In genomic region chr7:123199656-123200206, GRCm38 (mm10) we compare ENCODE assay signal across 26 mouse cellular contexts. TPM values are rescaled to one million over a fixed set of nuclear protein-coding genes. Genes with fewer than 3 reads are reported as not detected.
DNase-seq lines count a peak whose midpoint lies in the region; ATAC-seq and TF ChIP-seq lines count a peak whose summit lies in the region.
"Had no signal": no experiment of that assay in that cellular context is flagged by ENCODE, and none has a peak within 500 bp of the region (broad histone marks: within the 10 kb centered on the region; RNA-seq: fewer than 3 reads in every experiment).

No protein-coding gene starts in this region.

- peak; percentile 46 for DNase-seq in kidney, adult 2 months
- no peak for DNase-seq in kidney, adult 11 months
- no peak for DNase-seq in lung, postnatal 4 days
- DNase-seq in lung, postnatal 10 days: peak; percentile 13
- DNase-seq in stomach, postnatal 0 days (ENCODE audit: low spot score): peak; percentile 69
- DNase-seq: adrenal gland, postnatal 10 days; cerebellum, adult 2 months; cerebellum, postnatal 36 days; embryo, embryonic 11 days; gastrocnemius, adult 2 months; retina, postnatal 1 day; thymus, adult 18-20 months; thymus, postnatal 36 days had no signal

- no peaks in the 10 kb centered on the region for H3K27me3 ChIP-seq in kidney, adult 2 months (replicated peaks; ENCODE audit: control insufficient read depth, insufficient read depth, low read length)
- no peaks in the 10 kb centered on the region for H3K27me3 ChIP-seq in lung, embryonic 16.5 days (ENCODE audit: control insufficient read depth, insufficient read depth, low read depth, low read length)
- H3K27me3 ChIP-seq in stomach, postnatal 0 days (ENCODE audit: control insufficient read depth, insufficient read depth, low read length): no peaks in the 10 kb centered on the region
- H3K27me3 ChIP-seq in forebrain, embryonic 13.5 days: no peaks in the 10 kb centered on the region
- H3K27me3 ChIP-seq in heart, embryonic 11.5 days (ENCODE audit: control insufficient read depth, insufficient read depth, low read length): no peaks in the 10 kb centered on the region
- H3K27me3 ChIP-seq: embryonic facial prominence, embryonic 13.5 days; liver, embryonic 15.5 days; neural tube, embryonic 13.5 days had no signal

- no peak overlapping the region for H3K9ac ChIP-seq in lung, embryonic 16.5 days (ENCODE audit: low read length)
- no peak overlapping the region for H3K9ac ChIP-seq in stomach, postnatal 0 days (ENCODE audit: low read length)
- H3K9ac ChIP-seq in forebrain, embryonic 13.5 days: no peak overlapping the region
- no peak overlapping the region for H3K9ac ChIP-seq in heart, embryonic 11.5 days (ENCODE audit: low read depth, low read length)
- H3K9ac ChIP-seq: embryonic facial prominence, embryonic 13.5 days; liver, embryonic 15.5 days; neural tube, embryonic 13.5 days had no signal

- no peak for TF ChIP-seq POLR2A in kidney, adult 2 months (IDR thresholded peaks at IDR 0.05; ENCODE audit: low read depth, low read length)

- 61% methylated on average over 15 of the region's 15 CpGs for WGBS in kidney, adult 2 months
- WGBS in lung, embryonic 16.5 days: 83% methylated on average over 15 of the region's 15 CpGs
- WGBS in stomach, postnatal 0 days: 79% methylated on average over 15 of the region's 15 CpGs
- WGBS in forebrain, embryonic 13.5 days: 90% methylated on average over 15 of the region's 15 CpGs
- WGBS in heart, embryonic 11.5 days (ENCODE audit: insufficient replicate concordance): 87% methylated on average over 15 of the region's 15 CpGs

- no peaks in the 10 kb centered on the region for H3K9me3 ChIP-seq in lung, embryonic 16.5 days (ENCODE audit: control insufficient read depth, low read length)
- H3K9me3 ChIP-seq in stomach, postnatal 0 days (ENCODE audit: control insufficient read depth, low read length): no peaks in the 10 kb centered on the region
- no peaks in the 10 kb centered on the region for H3K9me3 ChIP-seq in forebrain, embryonic 13.5 days (replicated peaks)
- no peaks in the 10 kb centered on the region for H3K9me3 ChIP-seq in heart, embryonic 11.5 days (replicated peaks; ENCODE audit: control insufficient read depth, low read length)
- H3K9me3 ChIP-seq: embryonic facial prominence, embryonic 13.5 days; liver, embryonic 15.5 days; midbrain, embryonic 10.5 days; neural tube, embryonic 13.5 days had no signal

- H3K36me3 ChIP-seq in kidney, adult 2 months (ENCODE audit: control insufficient read depth, insufficient read depth, low read length): no peaks in the 10 kb centered on the region; the same call in 1 of the 2 replicates
- H3K36me3 ChIP-seq in lung, embryonic 16.5 days (ENCODE audit: control insufficient read depth, insufficient read depth, low read length): peaks cover 5% of the 10 kb centered on the region; the same call in 1 of the 2 replicates
- peaks cover 1% of the 10 kb centered on the region; the same call in 1 of the 2 replicates for H3K36me3 ChIP-seq in stomach, postnatal 0 days (ENCODE audit: control insufficient read depth, insufficient read depth, low read length)
- H3K36me3 ChIP-seq in forebrain, embryonic 13.5 days (ENCODE audit: poor library complexity, severe bottlenecking): peaks cover 15% of the 10 kb centered on the region
- peaks cover 4% of the 10 kb centered on the region; the same call in 1 of the 2 replicates for H3K36me3 ChIP-seq in heart, embryonic 11.5 days (ENCODE audit: control insufficient read depth, insufficient read depth, low read length)

- peaks cover 14% of the 10 kb centered on the region; the same call in 1 of the 2 replicates for H3K4me1 ChIP-seq in kidney, adult 2 months (ENCODE audit: control insufficient read depth, insufficient read depth, low read length)
- no peaks in the 10 kb centered on the region for H3K4me1 ChIP-seq in lung, embryonic 16.5 days (replicated peaks; ENCODE audit: control insufficient read depth, insufficient read depth, low read length)
- H3K4me1 ChIP-seq in stomach, postnatal 0 days (replicated peaks; ENCODE audit: control insufficient read depth, insufficient read depth): no peaks in the 10 kb centered on the region
- no peaks in the 10 kb centered on the region for H3K4me1 ChIP-seq in forebrain, embryonic 13.5 days
- H3K4me1 ChIP-seq in heart, embryonic 11.5 days (ENCODE audit: control insufficient read depth, insufficient read depth, low read length): no peaks in the 10 kb centered on the region
- H3K4me1 ChIP-seq: embryonic facial prominence, embryonic 13.5 days; midbrain, embryonic 10.5 days; neural tube, embryonic 13.5 days had no signal

- H3K4me2 ChIP-seq in lung, embryonic 16.5 days (ENCODE audit: low read depth, low read length): no peak overlapping the region
- H3K4me2 ChIP-seq in stomach, postnatal 0 days (replicated peaks; ENCODE audit: low read depth): no peak overlapping the region
- no peak overlapping the region for H3K4me2 ChIP-seq in forebrain, embryonic 13.5 days
- H3K4me2 ChIP-seq in heart, embryonic 11.5 days: no peak overlapping the region
- H3K4me2 ChIP-seq: embryonic facial prominence, embryonic 13.5 days; liver, embryonic 15.5 days; neural tube, embryonic 13.5 days had no signal

- no peak for TF ChIP-seq EP300 in stomach, postnatal 0 days (optimal IDR thresholded peaks at IDR 0.05)

- peak overlapping the region; percentile 93 for H3K27ac ChIP-seq in kidney, adult 2 months (ENCODE audit: insufficient read depth, low read depth, low read length)
- H3K27ac ChIP-seq in lung, embryonic 16.5 days (ENCODE audit: low read length): no peak overlapping the region
- no peak overlapping the region for H3K27ac ChIP-seq in stomach, postnatal 0 days (replicated peaks)
- no peak overlapping the region for H3K27ac ChIP-seq in forebrain, embryonic 13.5 days
- no peak overlapping the region for H3K27ac ChIP-seq in heart, embryonic 11.5 days (ENCODE audit: low read depth, low read length)
- H3K27ac ChIP-seq: embryonic facial prominence, embryonic 13.5 days; gastrocnemius, adult 2 months; hindbrain, postnatal 0 days; layer of hippocampus, adult 2 months; liver, embryonic 15.5 days; midbrain, embryonic 10.5 days; neural tube, embryonic 13.5 days had no signal

- no peak overlapping the region for H3K4me3 ChIP-seq in kidney, adult 2 months (ENCODE audit: insufficient read depth, low read depth, low read length)
- H3K4me3 ChIP-seq in lung, embryonic 16.5 days (ENCODE audit: low read length): no peak overlapping the region
- no peak overlapping the region for H3K4me3 ChIP-seq in stomach, postnatal 0 days (ENCODE audit: low read depth, low read length)
- H3K4me3 ChIP-seq in forebrain, embryonic 13.5 days: no peak overlapping the region
- no peak overlapping the region for H3K4me3 ChIP-seq in heart, embryonic 11.5 days (ENCODE audit: low read depth, low read length)
- H3K4me3 ChIP-seq: embryonic facial prominence, embryonic 13.5 days; erythroblast, embryonic 14.5 days; gastrocnemius, adult 2 months; layer of hippocampus, adult 2 months; liver, embryonic 15.5 days; midbrain, embryonic 10.5 days; myocyte; neural tube, embryonic 13.5 days had no signal

- ATAC-seq in lung, embryonic 16.5 days (ENCODE audit: low read depth): peak; percentile 69
- peak; percentile 66 for ATAC-seq in stomach, postnatal 0 days (ENCODE audit: low FRiP score, low TSS enrichment)
- no peak for ATAC-seq in forebrain, embryonic 13.5 days
- no peak for ATAC-seq in heart, embryonic 11.5 days (replicated peaks; ENCODE audit: insufficient number of reproducible peaks, low FRiP score, low TSS enrichment)
- ATAC-seq: forebrain, embryonic 14.5 days; hindbrain, postnatal 0 days; midbrain, embryonic 16.5 days had no signal

- no peak for TF ChIP-seq CTCF in kidney, adult 2 months (conservative IDR thresholded peaks at IDR 0.05; ENCODE audit: insufficient read depth, insufficient read length, low read depth, low read length)
- TF ChIP-seq CTCF in stomach, postnatal 0 days (IDR thresholded peaks at IDR 0.05; ENCODE audit: low read depth): no peak

RNA-seq across cellular contexts. Expression of gene Slc5a11, which starts 14.8 kb away (rescaled TPM):
- 107 and 133 TPM in 2 replicates for polyA plus RNA-seq in kidney, adult 2 months (2012; rRNA removed)
- 0.28 TPM in 1 of 2 replicates, not detected in the other for polyA plus RNA-seq in lung, embryonic 16.5 days (2015; fragmentation: Nextera tagmentation; extraction: Ambion mirVana)
- polyA plus RNA-seq in stomach, postnatal 0 days (2015; fragmentation: Nextera tagmentation; extraction: Ambion mirVana): 0.06 TPM in 1 of 2 replicates, not detected in the other
- not detected in 2 replicates for polyA plus RNA-seq in forebrain, embryonic 13.5 days (2015; fragmentation: Nextera tagmentation; extraction: Ambion mirVana)
- polyA plus RNA-seq in heart, embryonic 11.5 days (2014; fragmentation: Nextera tagmentation; extraction: Ambion mirVana): 0.42 TPM in 1 of 2 replicates, not detected in the other
- polyA plus RNA-seq: embryonic facial prominence, embryonic 13.5 days; erythroblast, embryonic 14.5 days; myocyte; neural tube, embryonic 13.5 days had no signal

Comparison
In these comparisons a context has a peak if more than half of its experiments do, and no peak if none do; other contexts are left out.
1. DNase-seq: peak in kidney, adult 2 months (single experiment), lung, postnatal 10 days (single experiment) and stomach, postnatal 0 days (single experiment); none in kidney, adult 11 months (single experiment) and lung, postnatal 4 days (0 of 2).
2. ATAC-seq: peak in lung, embryonic 16.5 days (single experiment) and stomach, postnatal 0 days (single experiment); none in forebrain, embryonic 13.5 days (single experiment) and heart, embryonic 11.5 days (single experiment).
3. RNA of gene Slc5a11, which starts 14.8 kb away (polyA plus RNA-seq): 107 to 133 TPM in kidney, adult 2 months; 0.28 TPM in lung, embryonic 16.5 days, not detected in forebrain, embryonic 13.5 days, 0.06 TPM in stomach, postnatal 0 days and 0.42 TPM in heart, embryonic 11.5 days; every median in the first group is over 10 times any median in the second.